Mouse (Mus musculus): ENCODE data around the gene Trank1.

DNA sequence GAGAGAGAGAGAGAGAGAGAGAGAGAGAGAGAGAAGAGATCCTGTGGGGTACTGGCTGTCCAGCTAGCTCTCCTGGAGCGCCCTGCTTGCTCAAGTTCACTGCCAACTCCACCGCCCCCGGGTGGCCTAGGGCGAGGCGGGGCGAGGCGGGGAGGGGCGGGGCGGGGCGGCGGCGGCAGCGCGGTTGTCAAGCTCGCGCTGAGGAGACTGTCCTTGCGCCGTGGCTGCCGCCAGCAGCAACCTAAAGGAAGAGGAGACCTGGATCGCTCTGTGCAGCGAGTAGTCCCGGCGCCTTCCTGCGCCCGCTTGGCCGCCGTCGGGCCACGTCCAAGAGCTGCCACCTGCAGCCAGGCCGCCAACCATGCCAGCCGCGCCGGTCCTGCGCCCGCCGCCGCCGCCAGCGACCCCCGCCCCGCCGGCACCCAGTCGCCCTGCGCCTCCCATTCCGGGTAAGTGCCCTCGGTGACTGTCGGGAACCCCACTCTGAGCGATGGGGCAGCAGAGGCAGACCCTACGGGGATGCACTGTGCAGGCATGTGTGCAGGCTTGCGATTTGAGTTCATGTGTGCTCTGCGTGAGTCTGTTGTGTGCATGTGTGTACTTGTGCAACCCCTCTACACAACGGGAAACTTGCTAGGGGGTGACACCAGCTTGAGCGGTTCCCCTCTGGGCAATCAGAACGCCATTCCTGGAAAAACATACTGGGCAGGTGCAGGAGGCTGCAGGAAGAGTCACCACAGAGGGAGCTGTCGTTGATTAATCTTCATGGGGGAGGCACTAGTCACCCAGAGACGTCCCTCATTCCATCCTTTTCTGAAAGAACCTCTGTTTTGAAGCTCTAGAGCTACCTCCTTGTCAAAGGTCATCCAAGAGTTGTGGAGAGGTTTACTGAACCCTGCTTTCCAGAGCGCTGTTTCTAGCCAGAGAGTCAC, 127.6 kb downstream of the Trank1 start, which contains the start of gene Dclk3:
- TF ChIP-seq CTCF (IDR thresholded peaks at IDR 0.05; ENCODE audit: borderline replicate concordance, extremely low read depth, insufficient read depth, insufficient read length) (no peak), POLR2A (IDR thresholded peaks at IDR 0.05; ENCODE audit: borderline replicate concordance, extremely low read depth, insufficient read depth, insufficient read length, poor library complexity, severe bottlenecking) (no peak)
